In the genomic region with DNA sequence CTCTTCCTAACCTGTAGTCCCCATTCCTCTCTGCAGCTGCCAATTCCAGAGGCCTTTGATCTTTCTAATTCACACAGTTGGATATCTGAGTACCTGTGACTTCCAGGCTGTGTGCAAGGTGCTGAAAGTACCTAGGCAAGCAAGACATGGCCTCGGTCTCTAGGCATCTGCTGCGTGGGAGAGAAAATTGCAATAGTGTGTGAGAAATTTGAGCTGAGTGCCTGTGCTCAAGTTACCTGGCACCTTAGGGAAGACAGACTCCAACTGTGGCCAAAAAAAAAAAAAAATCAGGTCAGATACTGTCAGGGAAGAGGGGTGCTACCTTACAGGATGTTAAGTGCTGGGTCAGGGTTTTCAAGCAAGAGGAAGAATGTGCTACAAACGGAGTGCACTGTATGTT, we compare ENCODE assay signal across 24 mouse cellular contexts.
DNase-seq lines count a peak whose midpoint lies in the region; ATAC-seq and TF ChIP-seq lines count a peak whose summit lies in the region.
"Had no signal": no experiment of that assay in that cellular context is flagged by ENCODE, and none has a peak within 500 bp of the region (broad histone marks: within the 10 kb centered on the region; RNA-seq: fewer than 3 reads in every experiment).

No protein-coding gene starts in this region.

- H3K27ac ChIP-seq in embryonic facial prominence, embryonic 14.5 days (replicated peaks; ENCODE audit: low read depth, low read length), result no peak overlapping the region; the same call in 1 of the 2 replicates
- no peak overlapping the region for H3K27ac ChIP-seq in embryonic facial prominence, embryonic 10.5 days (replicated peaks)
- no peak overlapping the region for H3K27ac ChIP-seq in kidney, postnatal 0 days
- no peak overlapping the region for H3K27ac ChIP-seq in lung, postnatal 0 days (ENCODE audit: low read length)
- H3K27ac ChIP-seq: forebrain, embryonic 15.5 days; heart, adult 2 months; hindbrain, embryonic 15.5 days; liver, embryonic 13.5 days; midbrain, embryonic 12.5 days; neural tube, embryonic 15.5 days had no signal

- no peak overlapping the region for H3K9ac ChIP-seq in embryonic facial prominence, embryonic 14.5 days (ENCODE audit: low read depth, low read length)
- no peak overlapping the region for H3K9ac ChIP-seq in kidney, postnatal 0 days (ENCODE audit: low read depth, low read length)
- H3K9ac ChIP-seq in lung, postnatal 0 days (replicated peaks; ENCODE audit: low read depth), result no peak overlapping the region
- H3K9ac ChIP-seq: forebrain, embryonic 15.5 days; heart, embryonic 13.5 days; hindbrain, embryonic 15.5 days; liver, embryonic 13.5 days; midbrain, embryonic 12.5 days; neural tube, embryonic 15.5 days had no signal

- 41% methylated on average over 3 of the region's 3 CpGs for WGBS in embryonic facial prominence, embryonic 14.5 days
- WGBS in embryonic facial prominence, embryonic 10.5 days, result 63% methylated on average over 3 of the region's 3 CpGs
- 29% methylated on average over 3 of the region's 3 CpGs for WGBS in kidney, postnatal 0 days
- 24% methylated on average over 3 of the region's 3 CpGs for WGBS in lung, postnatal 0 days

- no peaks in the 10 kb centered on the region for H3K9me3 ChIP-seq in embryonic facial prominence, embryonic 14.5 days (ENCODE audit: control insufficient read depth, low read length)
- no peaks in the 10 kb centered on the region for H3K9me3 ChIP-seq in embryonic facial prominence, embryonic 10.5 days
- H3K9me3 ChIP-seq in kidney, postnatal 0 days (replicated peaks; ENCODE audit: low read length), result no peaks in the 10 kb centered on the region
- no peaks in the 10 kb centered on the region for H3K9me3 ChIP-seq in lung, postnatal 0 days (ENCODE audit: low read length)
- H3K9me3 ChIP-seq: forebrain, embryonic 15.5 days; heart, embryonic 13.5 days; hindbrain, embryonic 15.5 days; liver, embryonic 13.5 days; midbrain, embryonic 12.5 days; neural tube, embryonic 15.5 days had no signal

- ATAC-seq in embryonic facial prominence, embryonic 14.5 days (ENCODE audit: low read depth), result peak; percentile 62; the same call in 1 of the 2 replicates
- no peak for ATAC-seq in kidney, postnatal 0 days (replicated peaks; ENCODE audit: low FRiP score, low read depth)
- ATAC-seq in lung, postnatal 0 days, result no peak
- ATAC-seq: forebrain, embryonic 15.5 days had no signal

- H3K4me2 ChIP-seq in embryonic facial prominence, embryonic 14.5 days (ENCODE audit: low read depth, low read length), result no peak overlapping the region
- no peak overlapping the region for H3K4me2 ChIP-seq in kidney, postnatal 0 days (ENCODE audit: low read length)
- H3K4me2 ChIP-seq in lung, postnatal 0 days (replicated peaks; ENCODE audit: low read depth, low read length), result no peak overlapping the region
- H3K4me2 ChIP-seq: forebrain, embryonic 15.5 days; hindbrain, embryonic 15.5 days; liver, embryonic 13.5 days; midbrain, embryonic 12.5 days; neural tube, embryonic 15.5 days had no signal

- peak; percentile 56 for DNase-seq in embryonic facial prominence, embryonic 14.5 days (ENCODE audit: low spot score)
- DNase-seq in embryonic facial prominence, embryonic 10.5 days (ENCODE audit: low spot score), result no peak
- DNase-seq in kidney, postnatal 0 days (ENCODE audit: low spot score), result peak; percentile 26
- no peak for DNase-seq in kidney, adult 9 months
- DNase-seq in lung, postnatal 0 days (ENCODE audit: low spot score), result peak; percentile 4
- DNase-seq in lung, adult 18-20 months, result no peak
- DNase-seq in frontal cortex, postnatal 14 days (ENCODE audit: low spot score in 2 of 2), result no peak
- no peak for DNase-seq in cerebellum, adult 18-20 months
- DNase-seq: adrenal gland, postnatal 14 days; cerebellum, adult 8-10 months; cerebellum, postnatal 36 days; heart, adult 2 months; heart, postnatal 36 days; layer of hippocampus, postnatal 36 days; liver, embryonic 13.5 days; lung, postnatal 14 days; right cerebral cortex, adult 18-20 months; thymus, adult 2 months; thymus, postnatal 4 days had no signal

- no peak for TF ChIP-seq CTCF in kidney, postnatal 0 days (IDR thresholded peaks at IDR 0.05; ENCODE audit: low read depth)
- no peak for TF ChIP-seq CTCF in lung, postnatal 0 days (IDR thresholded peaks at IDR 0.05)

- H3K36me3 ChIP-seq in embryonic facial prominence, embryonic 14.5 days (ENCODE audit: control insufficient read depth, insufficient read depth, low read length), result no peaks in the 10 kb centered on the region
- no peaks in the 10 kb centered on the region for H3K36me3 ChIP-seq in embryonic facial prominence, embryonic 10.5 days (replicated peaks)
- no peaks in the 10 kb centered on the region for H3K36me3 ChIP-seq in kidney, postnatal 0 days (ENCODE audit: insufficient read depth, low read length)
- no peaks in the 10 kb centered on the region for H3K36me3 ChIP-seq in lung, postnatal 0 days (ENCODE audit: insufficient read depth, low read length)
- H3K36me3 ChIP-seq: forebrain, embryonic 15.5 days; heart, embryonic 13.5 days; hindbrain, embryonic 15.5 days; liver, embryonic 13.5 days; midbrain, embryonic 12.5 days; neural tube, embryonic 15.5 days had no signal

- H3K4me3 ChIP-seq in embryonic facial prominence, embryonic 14.5 days (ENCODE audit: low read depth, low read length), result no peak overlapping the region
- no peak overlapping the region for H3K4me3 ChIP-seq in embryonic facial prominence, embryonic 10.5 days
- H3K4me3 ChIP-seq in kidney, postnatal 0 days (replicated peaks; ENCODE audit: low read depth, low read length), result no peak overlapping the region
- no peak overlapping the region for H3K4me3 ChIP-seq in lung, postnatal 0 days (ENCODE audit: low read depth, low read length)
- H3K4me3 ChIP-seq: forebrain, embryonic 15.5 days; heart, adult 2 months; heart, embryonic 13.5 days; hindbrain, embryonic 15.5 days; liver, embryonic 13.5 days; midbrain, embryonic 12.5 days; neural tube, embryonic 15.5 days had no signal

- peaks cover 30% of the 10 kb centered on the region for H3K4me1 ChIP-seq in embryonic facial prominence, embryonic 14.5 days (ENCODE audit: control insufficient read depth, insufficient read depth, low read length)
- peaks cover 29% of the 10 kb centered on the region for H3K4me1 ChIP-seq in embryonic facial prominence, embryonic 10.5 days
- no peaks in the 10 kb centered on the region for H3K4me1 ChIP-seq in kidney, postnatal 0 days (replicated peaks; ENCODE audit: insufficient read depth, low read length)
- H3K4me1 ChIP-seq in lung, postnatal 0 days (ENCODE audit: insufficient read depth, low read depth, low read length), result no peaks in the 10 kb centered on the region
- H3K4me1 ChIP-seq: hindbrain, embryonic 15.5 days; liver, embryonic 13.5 days; midbrain, embryonic 12.5 days had no signal

- H3K27me3 ChIP-seq in embryonic facial prominence, embryonic 14.5 days (replicated peaks; ENCODE audit: control insufficient read depth, insufficient read depth, low read length), result no peaks in the 10 kb centered on the region
- H3K27me3 ChIP-seq in embryonic facial prominence, embryonic 10.5 days (replicated peaks; ENCODE audit: low read depth, poor library complexity, severe bottlenecking), result no peaks in the 10 kb centered on the region
- no peaks in the 10 kb centered on the region for H3K27me3 ChIP-seq in kidney, postnatal 0 days (ENCODE audit: insufficient read depth, low read length)
- no peaks in the 10 kb centered on the region for H3K27me3 ChIP-seq in lung, postnatal 0 days (replicated peaks; ENCODE audit: insufficient read depth, low read length)
- H3K27me3 ChIP-seq: forebrain, embryonic 15.5 days; heart, embryonic 13.5 days; hindbrain, embryonic 15.5 days; liver, embryonic 13.5 days; neural tube, embryonic 15.5 days had no signal

- TF ChIP-seq EP300 in lung, postnatal 0 days (IDR thresholded peaks at IDR 0.05), result no peak

Comparison
In these comparisons a context has a peak if more than half of its experiments do, and no peak if none do; other contexts are left out.
1. DNase-seq: peak in embryonic facial prominence, embryonic 14.5 days (single experiment), kidney, postnatal 0 days (single experiment) and lung, postnatal 0 days (single experiment); none in embryonic facial prominence, embryonic 10.5 days (single experiment), kidney, adult 9 months (single experiment), lung, adult 18-20 months (0 of 2), frontal cortex, postnatal 14 days (0 of 2) and cerebellum, adult 18-20 months (0 of 2).